Mouse (Mus musculus) gastrocnemius, adult 2 months (tissue): Measurements from ENCODE around the gene Ankdd1a. TPM values are rescaled to one million over a fixed set of nuclear protein-coding genes. Genes with fewer than 3 reads are reported as not detected.
A peak's percentile ranks its signal among the peaks of the same experiment; 100 is the strongest.

Experiments used
- DNase-seq: peaks from one replicate; pipeline ENCODE4 v3.0.0; 2022
- H3K27ac ChIP-seq: fragments of 200-600 bp; 2 replicates; pipeline ENCODE4 v1.8.1; 2022; ENCODE audit warnings: mild to moderate bottlenecking
- H3K4me3 ChIP-seq: fragments of 200-600 bp; 2 replicates; pipeline ENCODE4 v1.8.1; 2022; ENCODE audit warnings: mild to moderate bottlenecking, moderate library complexity
- CTCF ChIP-seq: fragments of 200-600 bp; IDR thresholded peaks from 2 replicates; pipeline ENCODE4 v1.8.1; 2022; ENCODE audit warnings: antibody characterized with exemption, mild to moderate bottlenecking, moderate library complexity
- intact Hi-C: fragments of 180-260 bp; cut with DNase I; formaldehyde crosslinking; loops from one replicate; pipeline ENCODE4 v1.15.1; 2025
- total RNA-seq, 2 experiments: library from RNA; stranded (reverse); gene quantifications; 2 replicates each; pipeline ENCODE4 v1.2.3; 2021

Ankdd1a gene
- total RNA-seq, 2 experiments from 2014 or later: not detected

GRCm38 (mm10) chr9:65551035-65551434 is 31.0 kb upstream of the Ankdd1a start:
- intact Hi-C loops: no loop called here
- Histone ChIP-seq H3K4me3 (0 out of 2 replicates have a peak overlapping the region, but pooled peaks have one; percentile 1), H3K27ac (peak overlapping the region; percentile 92)
- DNase-seq: peak; percentile 84
- no peak for TF ChIP-seq CTCF

- no peak for TF ChIP-seq CTCF
- H3K27ac ChIP-seq: peak overlapping the region; percentile 92
- DNase-seq: no peak
- intact Hi-C loops: no loop called here
- 0 out of 2 replicates have a peak overlapping the region, but pooled peaks have one; percentile 1 for H3K4me3 ChIP-seq
Observed at GRCm38 (mm10) chr9:65550079-65550831, 30.3 kb upstream of the Ankdd1a start.

GRCm38 (mm10) chr9:65549643-65550042 is 29.6 kb upstream of the Ankdd1a start:
- Histone ChIP-seq H3K4me3 (no peak overlapping the region), H3K27ac (peak overlapping the region; percentile 92)
- TF ChIP-seq CTCF: no peak
- intact Hi-C loops: no loop called here
- DNase-seq: no peak

GRCm38 (mm10) chr9:65549139-65549538 is 29.1 kb upstream of the Ankdd1a start:
- DNase-seq: no peak
- H3K27ac ChIP-seq: peak overlapping the region; percentile 92
- no peak overlapping the region for H3K4me3 ChIP-seq
- TF ChIP-seq CTCF: no peak
- intact Hi-C loops: no loop called here

GRCm38 (mm10) chr9:65548311-65548710 is 28.3 kb upstream of the Ankdd1a start:
- Histone ChIP-seq H3K4me3 (no peak overlapping the region), H3K27ac (peak overlapping the region; percentile 29)
- no peak for TF ChIP-seq CTCF
- intact Hi-C loops: no loop called here
- DNase-seq: no peak

GRCm38 (mm10) chr9:65547844-65548243 is 27.9 kb upstream of the Ankdd1a start:
- Histone ChIP-seq H3K4me3 (no peak overlapping the region), H3K27ac (peak overlapping the region; percentile 29)
- DNase-seq: no peak
- intact Hi-C loops: no loop called here
- TF ChIP-seq CTCF: no peak

GRCm38 (mm10) chr9:65547111-65547510 is 27.1 kb upstream of the Ankdd1a start:
- DNase-seq: no peak
- no peak for TF ChIP-seq CTCF
- H3K4me3 ChIP-seq: no peak overlapping the region
- H3K27ac ChIP-seq: peak overlapping the region; percentile 76
- intact Hi-C loops: no loop called here

GRCm38 (mm10) chr9:65546413-65546695 is 26.4 kb upstream of the Ankdd1a start:
- peak overlapping the region; percentile 76 for H3K27ac ChIP-seq
- peak; percentile 53 for DNase-seq
- no peak overlapping the region for H3K4me3 ChIP-seq
- no peak for TF ChIP-seq CTCF
- intact Hi-C loops: no loop called here

GRCm38 (mm10) chr9:65545635-65546412 is 25.8 kb upstream of the Ankdd1a start:
- TF ChIP-seq CTCF: no peak
- peak; percentile 22 for DNase-seq
- no peak overlapping the region for H3K4me3 ChIP-seq
- intact Hi-C loops: no loop called here
- peak overlapping the region; percentile 76 for H3K27ac ChIP-seq

- peak overlapping the region; percentile 81 for H3K27ac ChIP-seq
- peak overlapping the region; percentile 3; the same call in 1 of the 2 replicates for H3K4me3 ChIP-seq
- no peak for DNase-seq
- no peak for TF ChIP-seq CTCF
- intact Hi-C loops: loop anchor here (5.0 kb wide), 1 partner anchor 35 kb away; no protein-coding TSS in a partner anchor
Observed at GRCm38 (mm10) chr9:65542111-65542524, 22.1 kb upstream of the Ankdd1a start.

- TF ChIP-seq CTCF: no peak
- intact Hi-C loops: loop anchor here (5.0 kb wide), 1 partner anchor 36 kb away; no protein-coding TSS in a partner anchor
- Histone ChIP-seq H3K4me3 (peak overlapping the region; percentile 3; the same call in 1 of the 2 replicates), H3K27ac (peak overlapping the region; percentile 81)
- DNase-seq: peak; percentile 60
Observed at GRCm38 (mm10) chr9:65541126-65542068, 21.4 kb upstream of the Ankdd1a start.

- TF ChIP-seq CTCF: no peak
- Histone ChIP-seq H3K27ac (no peak overlapping the region), H3K4me3 (no peak overlapping the region)
- DNase-seq: no peak
- intact Hi-C loops: loop anchor here (5.0 kb wide), 1 partner anchor 38 kb away; no protein-coding TSS in a partner anchor
Observed at GRCm38 (mm10) chr9:65539697-65540096, 19.7 kb upstream of the Ankdd1a start.
